Mouse (Mus musculus) MEL (cell line): Measurements from ENCODE around the gene Ppp1r14b. TPM values are rescaled to one million over a fixed set of nuclear protein-coding genes. Genes with fewer than 3 reads are reported as not detected.

Experiments
- DNase-seq: peaks from one replicate; pipeline ENCODE4 v3.0.0; 2011; ENCODE audit warnings: low read depth, low spot score
- H3K27ac ChIP-seq: 2 replicates; pipeline ENCODE4 v1.5.1; 2012; ENCODE audit warnings: low read depth, mild to moderate bottlenecking, control low read depth, low read length, moderate library complexity; ENCODE audit not compliant: control insufficient read depth
- H3K27me3 ChIP-seq, 2 experiments: fragments of 150-350 bp in 1 of 2; sonication (generic) in 1 of 2; 2 replicates each; pipeline ENCODE4 v1.6.1; 2012; ENCODE audit warnings: low read length in 2 of 2, mild to moderate bottlenecking in 2 of 2, improper control_type of control experiment in 1 of 2, moderate library complexity in 1 of 2; ENCODE audit not compliant: insufficient read depth in 2 of 2, control insufficient read depth in 1 of 2
- H3K36me3 ChIP-seq, 2 experiments: 2 replicates each; pipeline ENCODE4 v1.6.1; 2012 to 2014; ENCODE audit warnings: low read length in 2 of 2, improper control_type of control experiment in 1 of 2, inconsistent platforms in 1 of 2, mild to moderate bottlenecking in 1 of 2; ENCODE audit not compliant: insufficient read depth in 2 of 2, control insufficient read depth in 1 of 2
- H3K4me1 ChIP-seq, 2 experiments: fragments of 150-350 bp in 1 of 2; sonication (generic) in 1 of 2; 2 replicates each; pipeline ENCODE4 v1.6.1; 2012; ENCODE audit warnings: low read length in 2 of 2, improper control_type of control experiment in 1 of 2, mild to moderate bottlenecking in 1 of 2; ENCODE audit not compliant: insufficient read depth in 2 of 2, control insufficient read depth in 1 of 2
- H3K4me3 ChIP-seq, 2 experiments: fragments of 150-350 bp in 1 of 2; sonication (generic) in 1 of 2; 2 replicates each; pipeline ENCODE4 v1.5.1; 2012; ENCODE audit warnings: low read depth in 2 of 2, low read length in 2 of 2, mild to moderate bottlenecking in 2 of 2, moderate library complexity in 2 of 2, control low read depth in 1 of 2, improper control_type of control experiment in 1 of 2; ENCODE audit not compliant: control insufficient read depth in 1 of 2, insufficient read depth in 1 of 2
- H3K79me2 ChIP-seq: 2 replicates; pipeline ENCODE4 v1.6.1; 2012; ENCODE audit warnings: mild to moderate bottlenecking, low read length, moderate library complexity; ENCODE audit not compliant: control insufficient read depth, poor library complexity, insufficient read depth
- H3K9ac ChIP-seq: 2 replicates; pipeline ENCODE4 v1.6.1; 2012; ENCODE audit warnings: low read depth, mild to moderate bottlenecking, control low read depth, low read length, moderate library complexity; ENCODE audit not compliant: control insufficient read depth, poor library complexity, severe bottlenecking
- H3K9me3 ChIP-seq: fragments of 150-350 bp; sonication (generic); replicated peaks from 2 replicates; pipeline ENCODE4 v1.6.1; 2012; ENCODE audit warnings: mild to moderate bottlenecking, low read length, improper control_type of control experiment, moderate library complexity; ENCODE audit not compliant: insufficient read depth
- CHD1 ChIP-seq: IDR thresholded peaks from 2 replicates; pipeline ENCODE4 v1.6.1; 2012; ENCODE audit warnings: low read depth, mild to moderate bottlenecking, inconsistent platforms, low read length, improper control_type of control experiment
- CHD2 ChIP-seq: IDR thresholded peaks from 2 replicates; pipeline ENCODE4 v1.6.1; 2011; ENCODE audit warnings: low read length, improper control_type of control experiment
- CTCF ChIP-seq, 3 experiments: IDR thresholded peaks in 2 of 3; conservative IDR thresholded peaks in 1 of 3; 2 replicates each; pipeline ENCODE4 v1.5.1; 2011 to 2012; ENCODE audit warnings: low read length in 3 of 3, low read depth in 2 of 3, mild to moderate bottlenecking in 2 of 3, improper control_type of control experiment in 1 of 3, inconsistent platforms in 1 of 3, mixed read lengths in 1 of 3, moderate library complexity in 1 of 3; ENCODE audit not compliant: control insufficient read depth in 1 of 3, insufficient read depth in 1 of 3, poor library complexity in 1 of 3, severe bottlenecking in 1 of 3
- E2F4 ChIP-seq: IDR thresholded peaks from 2 replicates; pipeline ENCODE4 v1.6.1; 2011; ENCODE audit warnings: low read depth, low read length, improper control_type of control experiment, borderline replicate concordance
- ELF1 ChIP-seq: IDR thresholded peaks from 2 replicates; pipeline ENCODE4 v1.6.1; 2014; ENCODE audit warnings: low read depth, mild to moderate bottlenecking, inconsistent platforms, low read length, improper control_type of control experiment, moderate library complexity
- EP300 ChIP-seq, 2 experiments: IDR thresholded peaks; 2 replicates each; pipeline ENCODE4 v1.6.1; 2011; ENCODE audit warnings: improper control_type of control experiment in 2 of 2, low read length in 2 of 2, low read depth in 1 of 2, mild to moderate bottlenecking in 1 of 2
- ETS1 ChIP-seq: IDR thresholded peaks from 2 replicates; pipeline ENCODE4 v1.6.1; 2012; ENCODE audit warnings: low read depth, mild to moderate bottlenecking, inconsistent platforms, low read length, improper control_type of control experiment, moderate library complexity
- GABPA ChIP-seq: IDR thresholded peaks from 2 replicates; pipeline ENCODE4 v1.6.1; 2012; ENCODE audit warnings: low read depth, mild to moderate bottlenecking, inconsistent platforms, low read length, improper control_type of control experiment, moderate library complexity
- GATA1 ChIP-seq: IDR thresholded peaks from 2 replicates; pipeline ENCODE4 v1.6.1; 2011; ENCODE audit warnings: low read depth, low read length, improper control_type of control experiment
- HCFC1 ChIP-seq: IDR thresholded peaks from 2 replicates; pipeline ENCODE4 v1.6.1; 2012; ENCODE audit warnings: low read depth, mild to moderate bottlenecking, inconsistent platforms, low read length, improper control_type of control experiment, moderate library complexity
- JUND ChIP-seq: IDR thresholded peaks from 2 replicates; pipeline ENCODE4 v1.6.1; 2011; ENCODE audit warnings: low read depth, mild to moderate bottlenecking, improper control_type of control experiment, low read length
- KAT2A ChIP-seq: conservative IDR thresholded peaks from 2 replicates; pipeline ENCODE4 v1.6.1; 2012; ENCODE audit warnings: low read depth, low read length, improper control_type of control experiment, inconsistent platforms
- MAFK ChIP-seq: IDR thresholded peaks from 2 replicates; pipeline ENCODE4 v1.6.1; 2011; ENCODE audit warnings: low read depth, mild to moderate bottlenecking, low read length, improper control_type of control experiment, borderline replicate concordance
- MAX ChIP-seq: IDR thresholded peaks from 2 replicates; pipeline ENCODE4 v1.6.1; 2011; ENCODE audit warnings: low read length, improper control_type of control experiment
- MAZ ChIP-seq: IDR thresholded peaks from 2 replicates; pipeline ENCODE4 v1.6.1; 2012; ENCODE audit warnings: low read depth, mild to moderate bottlenecking, inconsistent platforms, low read length, improper control_type of control experiment
- MEF2A ChIP-seq: IDR thresholded peaks from 2 replicates; pipeline ENCODE4 v1.6.1; 2014; ENCODE audit warnings: low read depth, mild to moderate bottlenecking, inconsistent platforms, low read length, improper control_type of control experiment; ENCODE audit not compliant: poor library complexity, insufficient replicate concordance, severe bottlenecking; ENCODE audit errors: extremely low read depth
- MXI1 ChIP-seq: IDR thresholded peaks from 2 replicates; pipeline ENCODE4 v1.6.1; 2011; ENCODE audit warnings: mild to moderate bottlenecking, low read depth, low read length, improper control_type of control experiment
- MYB ChIP-seq: IDR thresholded peaks from 2 replicates; pipeline ENCODE4 v1.6.1; 2011; ENCODE audit warnings: mild to moderate bottlenecking, low read depth, low read length, improper control_type of control experiment
- MYC ChIP-seq: IDR thresholded peaks from 2 replicates; pipeline ENCODE4 v1.6.1; 2011; ENCODE audit warnings: low read depth, mild to moderate bottlenecking, low read length, improper control_type of control experiment, moderate library complexity
- NELFE ChIP-seq: IDR thresholded peaks from 2 replicates; pipeline ENCODE4 v1.6.1; 2011; ENCODE audit warnings: low read depth, low read length, improper control_type of control experiment
- NRF1 ChIP-seq: IDR thresholded peaks from 2 replicates; pipeline ENCODE4 v1.6.1; 2014; ENCODE audit warnings: low read depth, mild to moderate bottlenecking, inconsistent platforms, low read length, improper control_type of control experiment, moderate library complexity; ENCODE audit not compliant: poor library complexity, insufficient read depth, severe bottlenecking
- POLR2A ChIP-seq, 2 experiments: IDR thresholded peaks; 2 replicates each; pipeline ENCODE4 v1.6.1; 2011 to 2012; ENCODE audit warnings: low read length in 2 of 2, mild to moderate bottlenecking in 2 of 2, control low read depth in 1 of 2, improper control_type of control experiment in 1 of 2, low read depth in 1 of 2, moderate library complexity in 1 of 2; ENCODE audit not compliant: control insufficient read depth in 1 of 2, insufficient read depth in 1 of 2, poor library complexity in 1 of 2
- POLR2AphosphoS2 ChIP-seq: IDR thresholded peaks from 2 replicates; pipeline ENCODE4 v1.6.1; 2011; ENCODE audit warnings: low read length, improper control_type of control experiment
- POLR2AphosphoS5 ChIP-seq: IDR thresholded peaks from 2 replicates; pipeline ENCODE4 v1.6.1; 2012; ENCODE audit warnings: low read depth, borderline replicate concordance, mild to moderate bottlenecking, inconsistent platforms, low read length, moderate library complexity, mixed read lengths
- SIN3A ChIP-seq: IDR thresholded peaks from 2 replicates; pipeline ENCODE4 v1.6.1; 2012; ENCODE audit warnings: low read length, improper control_type of control experiment, inconsistent platforms
- SMC3 ChIP-seq: IDR thresholded peaks from 2 replicates; pipeline ENCODE4 v1.6.1; 2011; ENCODE audit warnings: low read depth, low read length, improper control_type of control experiment
- TAL1 ChIP-seq: IDR thresholded peaks from 2 replicates; pipeline ENCODE4 v1.6.1; 2012; ENCODE audit warnings: mild to moderate bottlenecking, inconsistent platforms, low read length, moderate library complexity, mixed read lengths
- TBP ChIP-seq: IDR thresholded peaks from 2 replicates; pipeline ENCODE4 v1.8.0; 2011; ENCODE audit warnings: low read depth, low read length, improper control_type of control experiment
- TCF12 ChIP-seq: IDR thresholded peaks from 2 replicates; pipeline ENCODE4 v1.6.1; 2014; ENCODE audit warnings: low read depth, mild to moderate bottlenecking, inconsistent platforms, low read length, improper control_type of control experiment, moderate library complexity
- UBTF ChIP-seq: IDR thresholded peaks from 2 replicates; pipeline ENCODE4 v1.6.1; 2012; ENCODE audit warnings: low read depth, mild to moderate bottlenecking, inconsistent platforms, low read length, improper control_type of control experiment, moderate library complexity, borderline replicate concordance; ENCODE audit not compliant: insufficient read depth
- USF1 ChIP-seq: IDR thresholded peaks from 2 replicates; pipeline ENCODE4 v1.6.1; 2014; ENCODE audit warnings: low read depth, mild to moderate bottlenecking, inconsistent platforms, low read length, improper control_type of control experiment, moderate library complexity
- USF2 ChIP-seq, 2 experiments: IDR thresholded peaks; 2 replicates each; pipeline ENCODE4 v1.6.1; 2011 to 2012; ENCODE audit warnings: improper control_type of control experiment in 2 of 2, low read length in 2 of 2, borderline replicate concordance in 1 of 2, inconsistent platforms in 1 of 2, low read depth in 1 of 2, mild to moderate bottlenecking in 1 of 2; ENCODE audit not compliant: insufficient read depth in 1 of 2
- ZKSCAN1 ChIP-seq: IDR thresholded peaks from 2 replicates; pipeline ENCODE4 v1.6.1; 2012; ENCODE audit warnings: low read depth, mild to moderate bottlenecking, inconsistent platforms, low read length, improper control_type of control experiment, moderate library complexity
- ZMIZ1 ChIP-seq: IDR thresholded peaks from 2 replicates; pipeline ENCODE4 v1.6.1; 2012; ENCODE audit warnings: low read depth, mild to moderate bottlenecking, inconsistent platforms, low read length, improper control_type of control experiment, moderate library complexity
- polyA plus RNA-seq, 2 experiments: library from polyadenylated mRNA; stranded (reverse) in 1 of 2; unstranded in 1 of 2; fragments of >175 nt in 1 of 2; fragments of >200 nt in 1 of 2; gene quantifications; 2 replicates each; pipeline versions ENCODE4 v1.2.1 to v1.2.4; 2012; ENCODE audit warnings: low replicate concordance in 2 of 2, low read depth in 1 of 2; ENCODE audit not compliant: insufficient read length in 2 of 2, insufficient read depth in 1 of 2, missing spikeins in 1 of 2
- total RNA-seq: library from RNA; depleted of rRNA; stranded (reverse); fragments of 300-350 nt; gene quantifications from 2 replicates; pipeline ENCODE4 v1.2.3, GENCODE M21; 2012; rRNA removed

Ppp1r14b gene
- 448 and 467 TPM in 2 replicates for total RNA-seq
- polyA plus RNA-seq: 100 to 1,000 TPM in 1 of 2 experiments, not detected in 1; 349 TPM

- no peaks in the 10 kb centered on the region for H3K9me3 ChIP-seq
- DNase-seq: peak; percentile 96
- H3K27ac ChIP-seq: peak within 1 kb of the TSS; percentile 94
- peak within 1 kb of the TSS; percentile 87 for H3K9ac ChIP-seq
- H3K27me3 ChIP-seq: no peaks in the 10 kb centered on the region
- H3K4me3 ChIP-seq: peak within 1 kb of the TSS; percentile 76 to 92
- H3K4me1 ChIP-seq: peaks cover 2 to 47% of the 10 kb centered on the region in 2 experiments
- H3K36me3 ChIP-seq: peaks cover 0 to 30% of the 10 kb centered on the region in 2 experiments; a peak in 2 of 4 replicates
- H3K79me2 ChIP-seq: peaks cover 33% of the 10 kb centered on the region
- TF ChIP-seq MYC (peak; percentile 95), TCF12 (0 out of 2 replicates have a peak, but pooled peaks have one; percentile 12), USF2 (IDR thresholded peaks at IDR 0.05; ENCODE audit: borderline replicate concordance in 1 of 2, insufficient read depth in 1 of 2, low read depth in 1 of 2, low read length in 2 of 2) (no peak), UBTF (no peak), E2F4 (no peak), MAX (peak; percentile 92), CTCF (IDR thresholded peaks at IDR 0.05 in 2 of 3, conservative IDR thresholded peaks at IDR 0.05 in 1 of 3; ENCODE audit: control insufficient read depth in 1 of 3, insufficient read depth in 1 of 3, low read depth in 2 of 3, low read length in 3 of 3, poor library complexity in 1 of 3, severe bottlenecking in 1 of 3) (no peak), GABPA (no peak), HCFC1 (peak; percentile 93), CHD1 (no peak; the same call in 1 of the 2 replicates), NRF1 (0 out of 2 replicates have a peak, but pooled peaks have one; percentile 34), EP300 (IDR thresholded peaks at IDR 0.05; ENCODE audit: low read depth in 1 of 2, low read length in 2 of 2) (no peak), SIN3A (peak; percentile 95), ZMIZ1 (no peak), POLR2A (IDR thresholded peaks at IDR 0.05; ENCODE audit: control insufficient read depth in 1 of 2, insufficient read depth in 1 of 2, low read depth in 1 of 2, low read length in 2 of 2, poor library complexity in 1 of 2) (peak in 1 of 2 experiments; percentile 66; a peak in 2 of 4 replicates), NELFE (peak; percentile 54), TAL1 (no peak), GATA1 (no peak), CHD2 (no peak), POLR2AphosphoS5 (no peak), POLR2AphosphoS2 (peak; percentile 41; the same call in 1 of the 2 replicates), MEF2A (no peak), JUND (no peak), MXI1 (peak; percentile 92), ELF1 (peak; percentile 60), ZKSCAN1 (no peak), USF1 (peak; percentile 86), MYB (no peak), MAZ (peak; percentile 80; the same call in 1 of the 2 replicates), ETS1 (peak; percentile 45; the same call in 1 of the 2 replicates), SMC3 (no peak), KAT2A (no peak; the same call in 1 of the 2 replicates), MAFK (no peak), TBP (no peak)
Observed at GRCm38 (mm10) chr19:6974211-6975205, at the start of gene Ppp1r14b. Gene Ppp1r14b, plus strand, starts transcription at chr19:6974968.
